Mouse (Mus musculus) neural tube, embryonic 12.5 days (tissue): Measurements from ENCODE around the gene Ccdc113. TPM values are rescaled to one million over a fixed set of nuclear protein-coding genes. Genes with fewer than 3 reads are reported as not detected.
A peak's percentile ranks its signal among the peaks of the same experiment; 100 is the strongest.

Source experiments
- ATAC-seq: fragments of 200-750 bp; cut with Nextera tagmentation; 2 replicates; pipeline ENCODE4 v1.8.0; 2017; ENCODE audit warnings: low read depth, mild to moderate bottlenecking, moderate TSS enrichment, moderate library complexity; ENCODE audit not compliant: low FRiP score
- H3K27ac ChIP-seq: fragments of 300-500 bp; sonication (generic); 2 replicates; pipeline ENCODE4 v1.5.1; 2016
- H3K27me3 ChIP-seq: fragments of 300-500 bp; sonication (generic); replicated peaks from 2 replicates; pipeline ENCODE4 v1.6.1; 2016; ENCODE audit warnings: mild to moderate bottlenecking
- H3K36me3 ChIP-seq: fragments of 300-500 bp; sonication (generic); 2 replicates; pipeline ENCODE4 v1.6.1; 2016; ENCODE audit warnings: mild to moderate bottlenecking
- H3K4me1 ChIP-seq: fragments of 300-500 bp; sonication (generic); 2 replicates; pipeline ENCODE4 v1.6.1; 2016
- H3K4me2 ChIP-seq: fragments of 300-500 bp; sonication (generic); replicated peaks from 2 replicates; pipeline ENCODE4 v1.6.1; 2016; ENCODE audit warnings: mild to moderate bottlenecking
- H3K4me3 ChIP-seq: fragments of 300-500 bp; sonication (generic); 2 replicates; pipeline ENCODE4 v1.5.1; 2016
- H3K9ac ChIP-seq: fragments of 300-500 bp; sonication (generic); 2 replicates; pipeline ENCODE4 v1.6.1; 2016; ENCODE audit warnings: mild to moderate bottlenecking
- H3K9me3 ChIP-seq: fragments of 300-500 bp; sonication (generic); 2 replicates; pipeline ENCODE4 v1.6.1; 2016; ENCODE audit warnings: mild to moderate bottlenecking
- WGBS: fragments of 180-500 bp; shearing (Covaris S2); methylation state at CpG from one replicate; pipeline ENCODE4 v1.1.7; 2016; 5-methylcytosine and 5-hydroxymethylcytosine counted together
- polyA plus RNA-seq: library from polyadenylated mRNA; unstranded; fragments of >200 nt; fragmentation: Nextera tagmentation; extraction: Ambion mirVana; gene quantifications from 2 replicates; pipeline ENCODE4 v1.2.1, GENCODE M21; 2016

The Ccdc113 gene
- 0.20 TPM in 1 of 2 replicates, not detected in the other for polyA plus RNA-seq

GRCm38 (mm10) chr8:95533584-95534387 lies at the start of gene Ccdc113:
Ccdc113 (plus strand) TSS chr8:95534085.
- 0 out of 2 replicates have a peak, but pooled peaks cover 4% of the 10 kb centered on the region for H3K4me1 ChIP-seq
- peak within 1 kb of the TSS; percentile 41; the same call in 1 of the 2 replicates for H3K9ac ChIP-seq
- peak within 1 kb of the TSS; percentile 37 for H3K4me3 ChIP-seq
- no peaks in the 10 kb centered on the region for H3K27me3 ChIP-seq
- H3K36me3 ChIP-seq: no peaks in the 10 kb centered on the region
- 10% methylated on average over 33 of the region's 33 CpGs for WGBS
- H3K4me2 ChIP-seq: peak within 1 kb of the TSS; percentile 71
- peak; percentile 82 for ATAC-seq
- no peaks in the 10 kb centered on the region for H3K9me3 ChIP-seq
- H3K27ac ChIP-seq: no peak within 1 kb of the TSS; the same call in 1 of the 2 replicates

DNA sequence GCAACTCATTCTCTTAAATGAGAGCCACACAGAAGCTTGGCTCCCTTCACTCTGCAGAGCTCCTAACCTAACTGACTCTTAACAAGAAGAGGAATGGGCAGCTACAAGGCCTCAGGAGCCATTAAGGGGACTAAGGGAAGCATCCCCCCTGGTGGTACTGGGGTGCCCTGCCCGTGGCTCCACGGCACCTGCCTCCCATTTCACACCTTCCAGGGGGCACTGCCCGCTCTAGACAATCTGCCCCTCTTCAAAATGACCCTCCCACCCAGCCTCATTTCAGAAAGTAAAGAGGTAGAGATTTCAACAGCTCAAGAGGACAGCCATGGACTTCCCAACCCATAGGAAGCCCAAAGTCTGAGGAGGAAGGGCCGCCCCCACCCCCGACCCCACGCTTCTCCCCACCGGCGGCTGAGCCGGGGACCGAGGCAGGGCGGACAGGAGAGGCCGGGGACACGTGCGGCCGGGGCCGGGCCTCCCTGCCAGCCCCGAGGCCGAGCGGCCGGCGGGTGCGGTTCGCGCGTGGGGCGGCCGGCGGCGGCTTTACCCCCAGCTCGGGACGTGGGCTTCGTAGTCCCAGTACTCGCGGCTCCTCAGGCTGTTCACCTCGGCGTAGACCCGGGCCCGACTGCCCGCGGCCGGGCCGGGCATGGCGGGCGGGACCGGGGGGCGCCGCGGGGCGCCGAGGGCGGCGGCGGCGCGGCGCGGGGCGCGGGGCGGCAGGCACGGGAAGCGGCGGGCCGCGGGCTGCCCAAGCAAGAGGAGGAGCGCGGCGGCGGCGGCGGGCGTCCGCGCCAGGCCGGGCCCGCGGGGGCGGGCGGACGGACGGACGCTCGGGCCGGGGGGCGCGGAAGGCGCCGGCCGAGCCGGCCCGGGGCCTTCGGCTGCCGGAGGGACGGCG lies 45.8 kb upstream of the Ccdc113 start:
- ATAC-seq: peak; percentile 57
- WGBS: 1% methylated on average over 52 of the region's 95 CpGs
- peak overlapping the region; percentile 97 for H3K4me3 ChIP-seq
- H3K4me1 ChIP-seq: peaks cover 9% of the 10 kb centered on the region
- peaks cover 25% of the 10 kb centered on the region for H3K36me3 ChIP-seq
- peak overlapping the region; percentile 96 for H3K9ac ChIP-seq
- H3K4me2 ChIP-seq: peak overlapping the region; percentile 97
- no peaks in the 10 kb centered on the region for H3K9me3 ChIP-seq
- no peaks in the 10 kb centered on the region for H3K27me3 ChIP-seq
- no peak overlapping the region for H3K27ac ChIP-seq

DNA sequence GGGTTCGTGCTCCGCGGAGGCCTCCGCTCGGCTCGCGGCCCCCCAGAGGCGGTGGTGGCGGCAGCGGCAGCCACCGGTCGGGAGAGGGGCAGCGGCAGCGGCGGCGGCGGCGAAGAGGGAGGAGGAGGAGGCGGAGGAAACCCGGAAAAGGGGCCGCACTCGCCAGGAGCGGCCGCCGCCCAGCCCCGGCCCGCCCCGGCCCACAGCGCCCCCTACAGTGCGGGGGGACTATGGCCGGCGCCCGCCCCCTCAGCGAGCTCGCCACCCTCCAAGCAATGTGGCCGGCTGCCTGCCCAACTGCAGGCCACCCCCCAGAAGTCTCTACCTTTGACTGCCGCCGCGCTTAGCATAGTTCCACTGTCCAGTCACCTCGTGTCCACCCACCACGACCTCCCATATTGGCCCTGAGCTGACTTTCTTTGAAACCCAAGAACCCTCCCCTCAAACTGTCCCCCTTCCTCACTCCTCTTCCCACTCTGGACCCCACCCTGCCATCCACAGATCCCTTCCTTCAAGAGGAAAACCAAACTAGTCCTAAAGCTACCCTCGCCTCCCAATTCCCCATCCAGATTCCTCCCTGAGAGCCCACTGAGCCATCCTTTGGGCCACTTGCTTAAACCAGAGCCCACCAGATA lies 45.1 kb upstream of the Ccdc113 start:
- H3K4me1 ChIP-seq: peaks cover 9% of the 10 kb centered on the region
- peak overlapping the region; percentile 97 for H3K4me3 ChIP-seq
- peak overlapping the region; percentile 96 for H3K9ac ChIP-seq
- peak; percentile 84 for ATAC-seq
- peaks cover 17% of the 10 kb centered on the region for H3K36me3 ChIP-seq
- WGBS: 3% methylated on average over 19 of the region's 42 CpGs
- peak overlapping the region; percentile 65 for H3K4me2 ChIP-seq
- H3K27me3 ChIP-seq: no peaks in the 10 kb centered on the region
- H3K9me3 ChIP-seq: no peaks in the 10 kb centered on the region
- no peak overlapping the region for H3K27ac ChIP-seq

DNA sequence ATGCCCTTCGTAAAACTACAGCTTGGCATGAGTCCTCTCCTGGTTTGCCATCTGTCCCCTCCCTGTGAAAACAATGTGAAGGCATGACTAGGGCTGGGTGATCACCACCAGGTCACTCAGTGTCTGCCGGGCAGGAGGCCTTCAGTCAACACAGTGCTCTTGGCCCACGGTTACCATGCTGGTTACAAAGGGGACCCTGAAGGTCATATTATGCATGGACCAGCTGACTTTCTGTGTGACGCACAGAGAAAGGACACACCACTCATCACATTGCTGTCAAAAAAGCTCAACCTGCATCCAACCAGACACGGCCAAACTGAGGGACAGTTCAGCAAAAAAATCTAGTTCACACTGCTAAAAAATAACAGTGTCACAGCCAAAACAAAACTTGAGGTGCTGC lies 43.9 kb upstream of the Ccdc113 start, which contains the start of gene Csnk2a2:
Gene Csnk2a2 (minus strand): TSS at position 34 of the 400 bp plus-strand sequence.
- Histone ChIP-seq H3K9me3 (no peaks in the 10 kb centered on the region), H3K9ac (peak within 1 kb of the TSS; percentile 96), H3K36me3 (peaks cover 8% of the 10 kb centered on the region; the same call in 1 of the 2 replicates), H3K4me2 (peak within 1 kb of the TSS; percentile 65), H3K4me3 (peak within 1 kb of the TSS; percentile 97), H3K27me3 (no peaks in the 10 kb centered on the region), H3K27ac (no peak within 1 kb of the TSS), H3K4me1 (peaks cover 9% of the 10 kb centered on the region)
- ATAC-seq: no peak
- 88% methylated on average over 5 of the region's 5 CpGs for WGBS

DNA sequence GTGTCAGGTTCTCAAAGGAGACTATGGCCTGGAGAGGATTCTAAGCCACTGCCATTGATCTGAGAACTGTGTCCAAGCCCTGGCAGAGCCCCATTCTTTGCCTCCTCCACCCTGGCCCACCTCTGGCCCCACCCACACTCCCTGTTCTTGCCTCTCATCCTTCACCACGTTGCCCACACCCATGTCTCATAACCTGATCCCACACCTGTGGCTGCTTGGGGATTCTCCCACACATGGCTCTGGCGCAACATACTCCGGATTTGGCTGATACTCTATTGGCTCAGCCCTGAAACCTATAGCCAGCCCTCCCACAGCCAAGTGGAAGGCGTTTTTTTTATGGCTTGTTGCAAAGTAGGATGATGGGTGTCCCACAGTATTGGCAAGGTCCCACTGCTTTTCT lies 41.8 kb upstream of the Ccdc113 start:
- H3K27ac ChIP-seq: no peak overlapping the region
- no peak overlapping the region for H3K4me2 ChIP-seq
- H3K9me3 ChIP-seq: no peaks in the 10 kb centered on the region
- H3K9ac ChIP-seq: no peak overlapping the region
- peaks cover 9% of the 10 kb centered on the region for H3K4me1 ChIP-seq
- H3K36me3 ChIP-seq: no peaks in the 10 kb centered on the region
- H3K27me3 ChIP-seq: no peaks in the 10 kb centered on the region
- no peak for ATAC-seq
- 68% methylated on average over 4 of the region's 4 CpGs for WGBS
- H3K4me3 ChIP-seq: no peak overlapping the region

GRCm38 (mm10) chr8:95495444-95495843 lies 38.4 kb upstream of the Ccdc113 start:
- H3K27me3 ChIP-seq: no peaks in the 10 kb centered on the region
- H3K36me3 ChIP-seq: no peaks in the 10 kb centered on the region
- no peaks in the 10 kb centered on the region for H3K4me1 ChIP-seq
- no peak overlapping the region for H3K27ac ChIP-seq
- H3K9me3 ChIP-seq: no peaks in the 10 kb centered on the region
- no peak overlapping the region for H3K9ac ChIP-seq
- WGBS: 76% methylated on average over 6 of the region's 6 CpGs
- no peak overlapping the region for H3K4me2 ChIP-seq
- no peak overlapping the region for H3K4me3 ChIP-seq
- no peak for ATAC-seq

DNA sequence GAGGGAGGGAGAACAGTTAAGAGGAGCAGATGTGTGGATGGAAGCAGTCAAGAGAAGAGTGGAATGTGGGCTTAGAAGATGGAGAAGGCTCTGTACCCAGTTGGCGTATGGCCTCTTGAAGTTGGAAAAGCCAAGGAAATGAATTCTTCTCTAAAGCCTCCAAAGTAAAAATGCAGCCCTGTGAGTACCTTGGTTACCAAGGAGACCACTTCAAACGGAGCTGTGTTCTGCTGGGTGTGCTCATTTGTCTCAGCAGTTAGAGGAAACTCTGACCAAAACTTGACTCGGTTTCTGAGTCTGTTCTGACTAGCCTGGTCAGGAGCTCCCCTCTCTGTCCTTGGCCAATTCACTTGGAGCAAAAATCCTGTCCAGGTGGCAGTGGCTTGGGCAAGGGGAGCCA lies 37.5 kb upstream of the Ccdc113 start:
- Histone ChIP-seq H3K4me2 (no peak overlapping the region), H3K4me1 (no peaks in the 10 kb centered on the region), H3K9me3 (no peaks in the 10 kb centered on the region), H3K9ac (no peak overlapping the region), H3K27ac (no peak overlapping the region), H3K36me3 (no peaks in the 10 kb centered on the region), H3K27me3 (no peaks in the 10 kb centered on the region), H3K4me3 (no peak overlapping the region)
- ATAC-seq: no peak
- WGBS: 50% methylated on average over 3 of the region's 3 CpGs

DNA sequence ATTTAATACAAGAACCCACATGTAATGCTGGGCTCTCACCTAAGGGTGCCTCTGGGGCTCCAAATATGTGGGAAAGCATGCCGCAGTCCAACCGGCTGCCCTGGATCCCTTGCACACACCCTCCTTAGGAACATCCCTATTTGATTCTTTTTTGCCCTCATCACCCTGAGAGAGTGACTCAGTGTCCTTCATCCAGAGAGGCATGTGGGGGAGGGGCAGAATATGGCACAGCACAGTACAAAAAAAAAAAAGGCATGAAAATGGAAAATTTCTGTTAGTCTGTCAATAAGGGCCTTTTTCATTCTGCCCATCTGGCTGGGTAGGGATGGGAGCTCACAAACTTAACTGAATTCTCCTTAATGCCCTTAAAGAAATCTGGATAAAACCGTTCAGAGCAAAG lies 36.1 kb upstream of the Ccdc113 start:
- ATAC-seq: no peak
- Histone ChIP-seq H3K36me3 (no peaks in the 10 kb centered on the region), H3K4me2 (no peak overlapping the region), H3K27me3 (no peaks in the 10 kb centered on the region), H3K4me3 (no peak overlapping the region), H3K27ac (no peak overlapping the region), H3K9me3 (no peaks in the 10 kb centered on the region), H3K4me1 (no peaks in the 10 kb centered on the region), H3K9ac (no peak overlapping the region)
- 91% methylated on average over 3 of the region's 3 CpGs for WGBS

- 81% methylated on average over 4 of the region's 4 CpGs for WGBS
- Histone ChIP-seq H3K4me2 (no peak overlapping the region), H3K36me3 (no peaks in the 10 kb centered on the region), H3K9me3 (no peaks in the 10 kb centered on the region), H3K4me1 (no peaks in the 10 kb centered on the region), H3K4me3 (no peak overlapping the region), H3K27me3 (no peaks in the 10 kb centered on the region), H3K9ac (no peak overlapping the region), H3K27ac (no peak overlapping the region)
- no peak for ATAC-seq
Observed at GRCm38 (mm10) chr8:95499266-95500064, 34.4 kb upstream of the Ccdc113 start.

- no peak for ATAC-seq
- WGBS: 94% methylated on average over 5 of the region's 5 CpGs
- no peak overlapping the region for H3K4me3 ChIP-seq
- H3K27ac ChIP-seq: no peak overlapping the region
- H3K4me1 ChIP-seq: no peaks in the 10 kb centered on the region
- no peak overlapping the region for H3K9ac ChIP-seq
- no peak overlapping the region for H3K4me2 ChIP-seq
- no peaks in the 10 kb centered on the region for H3K36me3 ChIP-seq
- H3K9me3 ChIP-seq: no peaks in the 10 kb centered on the region
- H3K27me3 ChIP-seq: no peaks in the 10 kb centered on the region
Observed at GRCm38 (mm10) chr8:95500436-95500835, 33.4 kb upstream of the Ccdc113 start.

DNA sequence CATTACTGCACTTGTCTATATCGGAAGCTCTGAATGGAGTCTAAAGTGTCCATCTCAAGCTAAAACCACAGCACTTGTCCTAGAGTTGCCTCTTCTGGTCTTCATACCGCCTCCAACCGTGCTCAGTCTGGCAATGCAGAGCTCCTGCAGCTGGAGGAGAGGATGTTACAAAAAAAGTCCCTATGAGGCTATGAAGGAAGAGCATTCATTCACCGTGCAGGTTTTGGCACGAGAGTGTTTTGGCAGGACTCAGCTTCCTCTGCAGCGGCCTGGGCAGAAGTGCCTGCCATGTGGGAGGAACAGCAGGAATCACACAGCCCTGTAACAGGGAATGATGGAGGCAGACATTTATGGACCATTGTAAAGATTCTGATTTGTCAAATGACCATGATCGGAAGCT lies 31.5 kb upstream of the Ccdc113 start:
- no peak overlapping the region for H3K4me2 ChIP-seq
- WGBS: 91% methylated on average over 7 of the region's 7 CpGs
- H3K9me3 ChIP-seq: no peaks in the 10 kb centered on the region
- H3K4me1 ChIP-seq: no peaks in the 10 kb centered on the region
- H3K9ac ChIP-seq: no peak overlapping the region
- no peak for ATAC-seq
- H3K4me3 ChIP-seq: no peak overlapping the region
- no peak overlapping the region for H3K27ac ChIP-seq
- no peaks in the 10 kb centered on the region for H3K36me3 ChIP-seq
- H3K27me3 ChIP-seq: no peaks in the 10 kb centered on the region
